Mouse (Mus musculus): ENCODE results near the gene Gm48551. TPM values are rescaled to one million over a fixed set of nuclear protein-coding genes. Genes with fewer than 3 reads are reported as not detected.

Gm48551 gene
- polyA plus RNA-seq, 1 experiment, result not detected

DNA sequence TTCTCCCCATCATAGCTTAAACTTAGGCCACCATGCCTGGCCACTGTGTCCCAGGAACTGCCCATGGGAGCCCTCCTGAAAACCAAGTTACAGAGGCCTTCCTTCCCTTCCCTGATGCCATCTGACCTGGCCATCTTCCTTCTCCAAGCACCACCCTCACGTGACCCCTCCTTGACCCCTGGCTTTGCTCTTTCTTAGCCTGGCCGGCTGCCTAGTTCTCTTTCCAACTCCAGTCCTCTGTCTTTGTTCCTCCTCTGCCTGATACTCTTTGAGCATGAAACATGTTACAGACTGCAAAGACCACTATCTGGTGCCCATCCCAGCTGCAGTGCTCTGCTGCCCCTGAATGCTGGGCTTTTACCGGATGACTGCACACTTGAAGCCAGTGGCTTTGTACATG is 5.1 kb downstream of the Gm48551 start:
- peaks cover 21% of the 10 kb centered on the region for H3K4me1 ChIP-seq (ENCODE audit: control insufficient read depth, insufficient read depth, insufficient read length, low read length)
- no peak overlapping the region for H3K27ac ChIP-seq (replicated peaks; ENCODE audit: low read depth, low read length)
- no peak overlapping the region for H3K4me3 ChIP-seq (ENCODE audit: insufficient read depth, low read depth, low read length)

GRCm38 (mm10) chr10:81389801-81390677 is 5.8 kb downstream of the Gm48551 start:
- Histone ChIP-seq H3K27ac (replicated peaks; ENCODE audit: low read depth, low read length) (no peak overlapping the region), H3K4me3 (ENCODE audit: insufficient read depth, low read depth, low read length) (no peak overlapping the region), H3K4me1 (ENCODE audit: control insufficient read depth, insufficient read depth, insufficient read length, low read length) (peaks cover 18% of the 10 kb centered on the region)

DNA sequence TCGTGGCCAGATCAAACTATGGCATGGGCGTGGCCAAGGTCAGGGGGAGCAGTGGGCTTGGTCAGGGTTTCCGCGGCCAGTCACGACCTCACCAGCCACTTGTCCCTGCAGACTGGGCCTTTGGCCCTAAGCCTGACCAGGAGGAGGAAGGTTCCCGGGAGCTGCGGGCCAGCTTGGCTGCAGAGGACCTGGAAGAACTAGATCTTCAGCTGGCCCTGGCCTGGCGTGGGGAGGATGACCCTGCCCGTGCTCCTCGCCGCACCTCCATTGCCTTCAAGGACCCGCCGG is 6.4 kb downstream of the Gm48551 start:
- H3K27ac ChIP-seq (replicated peaks; ENCODE audit: low read depth, low read length), result no peak overlapping the region
- no peak overlapping the region for H3K4me3 ChIP-seq (ENCODE audit: insufficient read depth, low read depth, low read length)
- peaks cover 12% of the 10 kb centered on the region for H3K4me1 ChIP-seq (ENCODE audit: control insufficient read depth, insufficient read depth, insufficient read length, low read length)

GRCm38 (mm10) chr10:81392270-81392669 is 8.0 kb downstream of the Gm48551 start:
- Histone ChIP-seq H3K27ac (replicated peaks; ENCODE audit: low read depth, low read length) (no peak overlapping the region), H3K4me3 (ENCODE audit: insufficient read depth, low read depth, low read length) (no peak overlapping the region), H3K4me1 (ENCODE audit: control insufficient read depth, insufficient read depth, insufficient read length, low read length) (peaks cover 12% of the 10 kb centered on the region)

DNA sequence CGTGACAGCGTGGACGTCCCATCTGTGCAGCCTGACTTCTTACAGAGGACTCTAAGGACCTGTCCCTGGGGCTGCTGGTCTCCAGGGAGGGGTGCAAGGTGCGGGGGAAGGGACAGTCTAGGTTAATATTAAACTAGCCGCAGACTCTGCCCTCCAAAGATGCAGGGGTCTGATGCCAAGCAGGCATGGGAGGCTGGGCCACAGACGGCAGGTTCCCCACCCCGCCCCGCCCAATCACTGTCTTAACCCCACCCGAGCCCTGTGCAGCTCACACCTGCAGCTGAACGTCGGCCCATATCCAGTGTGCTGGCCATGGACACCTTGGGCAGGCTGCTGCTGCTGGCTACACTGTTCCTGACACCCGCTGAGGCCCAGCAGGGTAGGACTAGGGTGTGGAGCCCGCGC is 8.5 kb downstream of the Gm48551 start, which contains the start of gene Smim24:
TSS of gene Smim24 (plus strand) at position 271 of the 405 bp plus-strand sequence.
- Histone ChIP-seq H3K4me3 (ENCODE audit: insufficient read depth, low read depth, low read length) (peak within 1 kb of the TSS; percentile 49), H3K27ac (replicated peaks; ENCODE audit: low read depth, low read length) (no peak within 1 kb of the TSS), H3K4me1 (ENCODE audit: control insufficient read depth, insufficient read depth, insufficient read length, low read length) (peaks cover 12% of the 10 kb centered on the region)

GRCm38 (mm10) chr10:81393456-81394063 is 9.3 kb downstream of the Gm48551 start:
- Histone ChIP-seq H3K4me1 (ENCODE audit: control insufficient read depth, insufficient read depth, insufficient read length, low read length) (peaks cover 12% of the 10 kb centered on the region), H3K27ac (replicated peaks; ENCODE audit: low read depth, low read length) (no peak overlapping the region), H3K4me3 (ENCODE audit: insufficient read depth, low read depth, low read length) (peak overlapping the region; percentile 49)

GRCm38 (mm10) chr10:81395127-81395526 is 10.9 kb downstream of the Gm48551 start:
- H3K4me3 ChIP-seq (ENCODE audit: insufficient read depth, low read depth, low read length), result no peak overlapping the region
- peaks cover 6% of the 10 kb centered on the region; the same call in 1 of the 2 replicates for H3K4me1 ChIP-seq (ENCODE audit: control insufficient read depth, insufficient read depth, insufficient read length, low read length)
- H3K27ac ChIP-seq (replicated peaks; ENCODE audit: low read depth, low read length), result no peak overlapping the region

GRCm38 (mm10) chr10:81395865-81396264 is 11.6 kb downstream of the Gm48551 start:
- H3K4me1 ChIP-seq (ENCODE audit: control insufficient read depth, insufficient read depth, insufficient read length, low read length), result peaks cover 2% of the 10 kb centered on the region; the same call in 1 of the 2 replicates
- no peak overlapping the region for H3K27ac ChIP-seq (replicated peaks; ENCODE audit: low read depth, low read length)
- no peak overlapping the region for H3K4me3 ChIP-seq (ENCODE audit: insufficient read depth, low read depth, low read length)

- no peak overlapping the region for H3K27ac ChIP-seq (replicated peaks; ENCODE audit: low read depth, low read length)
- H3K4me3 ChIP-seq (ENCODE audit: insufficient read depth, low read depth, low read length), result no peak overlapping the region
These were observed 12.5 kb downstream of the Gm48551 start for GRCm38 (mm10) chr10:81396749-81397148.

GRCm38 (mm10) chr10:81399296-81399695 is 15.0 kb downstream of the Gm48551 start:
- H3K4me1 ChIP-seq (ENCODE audit: control insufficient read depth, insufficient read depth, insufficient read length, low read length), result peaks cover 14% of the 10 kb centered on the region
- H3K4me3 ChIP-seq (ENCODE audit: insufficient read depth, low read depth, low read length), result no peak overlapping the region
- no peak overlapping the region for H3K27ac ChIP-seq (replicated peaks; ENCODE audit: low read depth, low read length)

More at GRCm38 (mm10) chr10:81396749-81397148, 12.5 kb downstream of the Gm48551 start:
- peaks cover 8% of the 10 kb centered on the region for H3K4me1 ChIP-seq (ENCODE audit: control insufficient read depth, insufficient read depth, insufficient read length, low read length)

DNA sequence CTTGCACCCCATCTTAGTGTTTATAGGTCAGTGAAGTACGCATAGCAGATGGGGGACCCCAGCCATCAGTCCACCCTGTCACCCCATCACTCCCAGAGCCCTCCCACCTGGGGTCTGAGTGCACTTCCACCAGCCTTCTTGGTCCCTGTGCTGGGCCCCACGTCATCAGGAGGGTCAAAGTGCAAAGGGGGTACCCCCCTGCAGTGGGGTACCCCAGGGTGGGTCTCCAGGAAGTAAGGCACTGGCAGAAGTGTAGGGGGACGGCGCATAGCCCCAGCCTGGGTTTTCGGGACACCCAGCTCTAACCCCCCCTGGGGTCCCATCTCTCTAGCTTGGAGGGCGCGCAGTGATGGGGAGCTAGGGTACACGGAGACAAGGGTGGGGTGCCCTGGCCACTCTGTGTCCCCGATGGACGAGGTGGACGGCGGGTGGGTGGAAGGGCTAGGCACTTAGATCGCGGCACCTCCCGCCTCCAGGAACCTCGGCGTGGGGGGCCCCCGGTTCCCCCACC is 15.6 kb downstream of the Gm48551 start:
- Histone ChIP-seq H3K27ac (replicated peaks; ENCODE audit: low read depth, low read length) (no peak overlapping the region), H3K4me3 (ENCODE audit: insufficient read depth, low read depth, low read length) (no peak overlapping the region), H3K4me1 (ENCODE audit: control insufficient read depth, insufficient read depth, insufficient read length, low read length) (peaks cover 14% of the 10 kb centered on the region)

- Histone ChIP-seq H3K4me1 (ENCODE audit: control insufficient read depth, insufficient read depth, insufficient read length, low read length) (peaks cover 14% of the 10 kb centered on the region), H3K27ac (replicated peaks; ENCODE audit: low read depth, low read length) (0 out of 2 replicates have a peak overlapping the region, but pooled peaks have one; percentile 75), H3K4me3 (ENCODE audit: insufficient read depth, low read depth, low read length) (no peak overlapping the region)
These were observed 16.3 kb downstream of the Gm48551 start for GRCm38 (mm10) chr10:81400371-81401204.

- peak overlapping the region; percentile 75 for H3K27ac ChIP-seq (replicated peaks; ENCODE audit: low read depth, low read length)
- no peak overlapping the region for H3K4me3 ChIP-seq (ENCODE audit: insufficient read depth, low read depth, low read length)
- H3K4me1 ChIP-seq (ENCODE audit: control insufficient read depth, insufficient read depth, insufficient read length, low read length), result peaks cover 18% of the 10 kb centered on the region
These were observed 16.9 kb downstream of the Gm48551 start for GRCm38 (mm10) chr10:81401205-81401520.

DNA sequence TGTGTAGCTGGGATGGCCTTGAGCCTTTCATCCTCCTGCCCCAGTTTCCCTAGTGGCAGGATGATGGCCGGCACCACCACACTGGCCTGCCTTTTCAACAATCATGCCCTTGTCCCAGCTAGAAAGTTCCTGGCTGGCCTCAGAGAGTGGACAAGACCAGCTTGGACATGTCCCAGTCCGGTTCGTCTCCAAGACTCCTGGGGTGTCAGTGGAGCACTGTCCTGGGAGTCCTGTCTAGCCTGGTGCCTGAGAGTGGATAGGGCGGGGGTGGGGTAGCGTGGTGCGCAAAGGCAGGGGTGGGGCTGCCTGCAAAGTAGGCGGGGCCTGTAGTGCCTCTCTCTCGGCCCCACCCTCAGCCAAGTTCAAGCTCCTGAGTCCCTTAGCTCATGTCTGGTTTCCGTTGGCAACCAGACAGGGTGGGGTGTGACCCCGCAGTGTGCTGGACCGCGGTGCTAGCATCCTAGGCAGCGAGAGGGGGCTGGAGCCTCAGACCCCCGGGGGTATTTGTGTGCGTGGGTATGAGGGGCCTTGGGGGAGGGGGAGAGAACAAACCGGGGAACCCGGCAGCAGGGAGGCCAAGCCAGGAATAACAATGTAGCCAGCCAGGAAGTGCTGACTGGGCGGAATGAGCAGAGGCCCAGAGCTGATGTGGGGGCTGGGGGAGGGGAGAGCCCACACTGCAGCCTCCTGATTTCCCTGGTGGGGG is 17.4 kb downstream of the Gm48551 start:
- H3K4me1 ChIP-seq (ENCODE audit: control insufficient read depth, insufficient read depth, insufficient read length, low read length), result peaks cover 21% of the 10 kb centered on the region
- H3K4me3 ChIP-seq (ENCODE audit: insufficient read depth, low read depth, low read length), result peak overlapping the region; percentile 34
- peak overlapping the region; percentile 75 for H3K27ac ChIP-seq (replicated peaks; ENCODE audit: low read depth, low read length)
